Mouse (Mus musculus): ENCODE measurements at regions not wholly inside any gene's neighbourhood (a gene's known extent, or its start where the extent isn't known, plus 50 kb on each side); places are given as distances from the start of the nearest gene placed in this dataset.
"Not testable (repeated sequence)": the region's sequence is repeated elsewhere in the genome, so short reads cannot be mapped to it uniquely, and the experiment has no call there.

- DNase-seq (ENCODE audit: low spot score), result no peak
These were observed 176.4 kb downstream of the Nucb2 start for GRCm38 (mm10) chr7:116680523-116680922.

GRCm38 (mm10) chr7:116681268-116681667 lies 177.1 kb downstream of the Nucb2 start:
- DNase-seq (ENCODE audit: low spot score), result no peak

GRCm38 (mm10) chr7:116700409-116700808 lies 196.2 kb downstream of the Nucb2 start:
- DNase-seq (ENCODE audit: low spot score), result no peak

- DNase-seq (ENCODE audit: low spot score), result peak; percentile 38
These were observed 197.5 kb downstream of the Nucb2 start for GRCm38 (mm10) chr7:116701466-116702342.

GRCm38 (mm10) chr7:116702596-116702995 lies 198.4 kb downstream of the Nucb2 start:
- no peak for DNase-seq (ENCODE audit: low spot score)

- DNase-seq (ENCODE audit: low spot score), result no peak
These were observed 207.4 kb downstream of the Nucb2 start for GRCm38 (mm10) chr7:116711541-116711940.

GRCm38 (mm10) chr7:116713200-116713599 lies 209.0 kb downstream of the Nucb2 start:
- DNase-seq (ENCODE audit: low spot score), result peak; percentile 12

GRCm38 (mm10) chr7:116715234-116716046 lies 211.3 kb downstream of the Nucb2 start:
- DNase-seq (ENCODE audit: low spot score), result no peak

- DNase-seq (ENCODE audit: low spot score), result no peak
These were observed 224.2 kb downstream of the Nucb2 start for GRCm38 (mm10) chr7:116728379-116728778.

- DNase-seq (ENCODE audit: low spot score), result no peak
These were observed 225.6 kb downstream of the Nucb2 start for GRCm38 (mm10) chr7:116729795-116730194.

GRCm38 (mm10) chr7:116735676-116736075 lies 231.5 kb downstream of the Nucb2 start:
- no peak for DNase-seq (ENCODE audit: low spot score)

GRCm38 (mm10) chr7:116736333-116736732 lies 232.2 kb downstream of the Nucb2 start:
- DNase-seq (ENCODE audit: low spot score), result no peak

GRCm38 (mm10) chr7:116738009-116738408 lies 233.8 kb downstream of the Nucb2 start:
- DNase-seq (ENCODE audit: low spot score), result no peak

GRCm38 (mm10) chr7:116754556-116754955 lies 250.4 kb downstream of the Nucb2 start:
- DNase-seq (ENCODE audit: low spot score), result no peak

GRCm38 (mm10) chr7:116792181-116792580 lies 288.0 kb downstream of the Nucb2 start:
- not testable (repeated sequence) for DNase-seq (ENCODE audit: low spot score)

- no peak for DNase-seq (ENCODE audit: low spot score)
These were observed 304.3 kb downstream of the Nucb2 start for GRCm38 (mm10) chr7:116808475-116808874.

GRCm38 (mm10) chr7:116816494-116816893 lies 312.3 kb downstream of the Nucb2 start:
- DNase-seq (ENCODE audit: low spot score), result no peak

- DNase-seq (ENCODE audit: low spot score), result no peak
These were observed 313.8 kb downstream of the Nucb2 start for GRCm38 (mm10) chr7:116817991-116818390.

- DNase-seq (ENCODE audit: low spot score), result no peak
These were observed 316.4 kb downstream of the Nucb2 start for GRCm38 (mm10) chr7:116820613-116821012.

- DNase-seq (ENCODE audit: low spot score), result no peak
These were observed 338.7 kb downstream of the Nucb2 start for GRCm38 (mm10) chr7:116842894-116843293.

- no peak for DNase-seq (ENCODE audit: low spot score)
These were observed 343.9 kb downstream of the Nucb2 start for GRCm38 (mm10) chr7:116847846-116848730.

GRCm38 (mm10) chr7:116853351-116853750 lies 349.2 kb downstream of the Nucb2 start:
- DNase-seq (ENCODE audit: low spot score), result no peak

Data from ovary, adult 18-20 months (tissue).